Mouse (Mus musculus) kidney, adult 2 months (tissue): ENCODE results near the gene Lrmda. TPM values are rescaled to one million over a fixed set of nuclear protein-coding genes. Genes with fewer than 3 reads are reported as not detected.

Experiments
- DNase-seq: peaks from one replicate; pipeline ENCODE4 v3.0.0; 2021
- H3K27ac ChIP-seq: fragments of 200-500 bp; 2 replicates; pipeline ENCODE4 v1.5.1; 2012; ENCODE audit warnings: low read depth, low read length, control low read depth, inconsistent platforms; ENCODE audit not compliant: insufficient read depth
- H3K27me3 ChIP-seq: fragments of 200-500 bp; replicated peaks from 2 replicates; pipeline ENCODE4 v1.6.1; 2012; ENCODE audit warnings: mild to moderate bottlenecking, moderate library complexity, low read length, inconsistent platforms; ENCODE audit not compliant: control insufficient read depth, insufficient read depth
- H3K36me3 ChIP-seq: fragments of 200-500 bp; 2 replicates; pipeline ENCODE4 v1.6.1; 2012; ENCODE audit warnings: mild to moderate bottlenecking, moderate library complexity, low read length, inconsistent platforms; ENCODE audit not compliant: control insufficient read depth, insufficient read depth
- H3K4me1 ChIP-seq: fragments of 200-500 bp; 2 replicates; pipeline ENCODE4 v1.6.1; 2011; ENCODE audit warnings: low read length; ENCODE audit not compliant: control insufficient read depth, insufficient read depth
- H3K4me3 ChIP-seq: fragments of 200-500 bp; 2 replicates; pipeline ENCODE4 v1.5.1; 2011; ENCODE audit warnings: mild to moderate bottlenecking, low read depth, low read length, control low read depth; ENCODE audit not compliant: insufficient read depth
- CTCF ChIP-seq: fragments of 200-500 bp; conservative IDR thresholded peaks from 2 replicates; pipeline ENCODE4 v1.5.1; 2011; ENCODE audit warnings: low read depth, mild to moderate bottlenecking, control low read depth, low read length, moderate library complexity, mixed read lengths; ENCODE audit not compliant: insufficient read depth, insufficient read length
- POLR2A ChIP-seq: fragments of 200-500 bp; IDR thresholded peaks from one replicate; pipeline ENCODE4 v1.6.1; 2011; ENCODE audit warnings: low read depth, low read length, control low read depth
- WGBS: fragments of 180-500 bp; shearing (Covaris S2); methylation state at CpG from one replicate; pipeline ENCODE4 v1.1.7; 2018; 5-methylcytosine and 5-hydroxymethylcytosine counted together
- polyA plus RNA-seq: library from polyadenylated mRNA; depleted of rRNA; stranded (reverse); fragments of >200 nt; gene quantifications from 2 replicates; pipeline ENCODE4 v1.2.3, GENCODE M21; 2012

Gene Lrmda
- polyA plus RNA-seq, 1 experiment: 3.3 TPM

GRCm38 (mm10) chr14:22921152-22921551 is 901.6 kb downstream of the Lrmda start:
- TF ChIP-seq CTCF (no peak), POLR2A (no peak)
- Histone ChIP-seq H3K4me3 (no peak overlapping the region), H3K36me3 (no peaks in the 10 kb centered on the region), H3K27me3 (no peaks in the 10 kb centered on the region), H3K27ac (no peak overlapping the region), H3K4me1 (no peaks in the 10 kb centered on the region)
- DNase-seq: no peak

- Histone ChIP-seq H3K36me3 (no peaks in the 10 kb centered on the region), H3K27me3 (no peaks in the 10 kb centered on the region), H3K27ac (no peak overlapping the region), H3K4me1 (no peaks in the 10 kb centered on the region), H3K4me3 (no peak overlapping the region)
- TF ChIP-seq POLR2A (no peak), CTCF (no peak)
- 93% methylated on average over 2 of the region's 2 CpGs for WGBS
- no peak for DNase-seq
These were observed 902.3 kb downstream of the Lrmda start for GRCm38 (mm10) chr14:22921796-22922195.

GRCm38 (mm10) chr14:22922571-22922970 is 903.1 kb downstream of the Lrmda start:
- H3K4me1 ChIP-seq: no peaks in the 10 kb centered on the region
- WGBS: 97% methylated on average over 4 of the region's 4 CpGs
- no peak for DNase-seq
- no peak overlapping the region for H3K27ac ChIP-seq
- no peak overlapping the region for H3K4me3 ChIP-seq
- H3K27me3 ChIP-seq: no peaks in the 10 kb centered on the region
- TF ChIP-seq CTCF (no peak), POLR2A (no peak)
- H3K36me3 ChIP-seq: no peaks in the 10 kb centered on the region

GRCm38 (mm10) chr14:22923251-22923650 is 903.7 kb downstream of the Lrmda start:
- Histone ChIP-seq H3K27me3 (no peaks in the 10 kb centered on the region), H3K4me1 (no peaks in the 10 kb centered on the region), H3K4me3 (no peak overlapping the region), H3K36me3 (no peaks in the 10 kb centered on the region), H3K27ac (no peak overlapping the region)
- 67% methylated on average over 2 of the region's 2 CpGs for WGBS
- TF ChIP-seq CTCF: no peak
- no peak for DNase-seq

- WGBS: 96% methylated on average over 2 of the region's 2 CpGs
- TF ChIP-seq CTCF (no peak), POLR2A (no peak)
- Histone ChIP-seq H3K4me3 (no peak overlapping the region), H3K36me3 (no peaks in the 10 kb centered on the region), H3K4me1 (no peaks in the 10 kb centered on the region), H3K27me3 (no peaks in the 10 kb centered on the region), H3K27ac (no peak overlapping the region)
- DNase-seq: no peak
These were observed 908.8 kb downstream of the Lrmda start for GRCm38 (mm10) chr14:22928263-22928662.

- TF ChIP-seq CTCF (no peak), POLR2A (no peak)
- H3K4me1 ChIP-seq: no peaks in the 10 kb centered on the region
- WGBS: 96% methylated on average over 1 of the region's 1 CpGs
- H3K4me3 ChIP-seq: no peak overlapping the region
- no peaks in the 10 kb centered on the region for H3K36me3 ChIP-seq
- no peak overlapping the region for H3K27ac ChIP-seq
- DNase-seq: no peak
- H3K27me3 ChIP-seq: no peaks in the 10 kb centered on the region
These were observed 909.2 kb downstream of the Lrmda start for GRCm38 (mm10) chr14:22928683-22929082.

- Histone ChIP-seq H3K4me1 (no peaks in the 10 kb centered on the region), H3K4me3 (no peak overlapping the region), H3K27me3 (no peaks in the 10 kb centered on the region), H3K36me3 (no peaks in the 10 kb centered on the region), H3K27ac (no peak overlapping the region)
- WGBS: 67% methylated on average over 2 of the region's 2 CpGs
- TF ChIP-seq POLR2A (no peak), CTCF (no peak)
- DNase-seq: no peak
These were observed 910.1 kb downstream of the Lrmda start for GRCm38 (mm10) chr14:22929585-22929984.
